Comparison of ENCODE assay signal across 10 mouse cellular contexts in genomic region chr7:27491856-27492255, GRCm38 (mm10). TPM values are rescaled to one million over a fixed set of nuclear protein-coding genes. Genes with fewer than 3 reads are reported as not detected.
DNase-seq lines count a peak whose midpoint lies in the region; ATAC-seq and TF ChIP-seq lines count a peak whose summit lies in the region.
"Had no signal": no experiment of that assay in that cellular context is flagged by ENCODE, and none has a peak within 500 bp of the region (broad histone marks: within the 10 kb centered on the region; RNA-seq: fewer than 3 reads in every experiment).

No protein-coding gene starts in this region.

- no peak overlapping the region for H3K27ac ChIP-seq in cerebellum, adult 2 months (ENCODE audit: insufficient read depth, low read length)
- 0 out of 2 replicates have a peak overlapping the region, but pooled peaks have one; percentile 89 for H3K27ac ChIP-seq in MEL (ENCODE audit: control insufficient read depth, low read depth, low read length)
- H3K27ac ChIP-seq in lung, embryonic 16.5 days (ENCODE audit: low read length): peak overlapping the region; percentile 92
- no peak overlapping the region for H3K27ac ChIP-seq in forebrain, postnatal 0 days (ENCODE audit: low read depth, low read length)
- H3K27ac ChIP-seq: neural tube, embryonic 12.5 days had no signal

- DNase-seq in cerebellum, adult 18-20 months: peak; percentile 8 to 22
- DNase-seq in cerebellum, adult 2 months: no peak
- no peak for DNase-seq in MEL (ENCODE audit: low read depth, low spot score)
- peak; percentile 38 for DNase-seq in kidney, adult 9 months
- DNase-seq in retina, postnatal 1 day: no peak
- no peak for DNase-seq in forebrain, postnatal 0 days
- DNase-seq in gastrocnemius, adult 18-20 months (ENCODE audit: low spot score): no peak
- DNase-seq: adrenal gland, adult 8-10 months had no signal

- no peak overlapping the region for H3K4me2 ChIP-seq in lung, embryonic 16.5 days (ENCODE audit: low read depth, low read length)
- H3K4me2 ChIP-seq in forebrain, postnatal 0 days (ENCODE audit: low read depth): no peak overlapping the region

- no peak for TF ChIP-seq CTCF in cerebellum, adult 2 months (IDR thresholded peaks at IDR 0.05; ENCODE audit: borderline replicate concordance, insufficient read depth, low read depth, low read length)
- no peak for TF ChIP-seq CTCF in MEL (IDR thresholded peaks at IDR 0.05 in 2 of 3, conservative IDR thresholded peaks at IDR 0.05 in 1 of 3; ENCODE audit: control insufficient read depth in 1 of 3, insufficient read depth in 1 of 3, low read depth in 2 of 3, low read length in 3 of 3, poor library complexity in 1 of 3, severe bottlenecking in 1 of 3)
- TF ChIP-seq CTCF in forebrain, postnatal 0 days (IDR thresholded peaks at IDR 0.05; ENCODE audit: low read depth): no peak

- peaks cover 26% of the 10 kb centered on the region for H3K4me1 ChIP-seq in cerebellum, adult 2 months (ENCODE audit: control insufficient read depth, insufficient read depth, low read length)
- peaks cover 10 to 22% of the 10 kb centered on the region in 2 experiments for H3K4me1 ChIP-seq in MEL (ENCODE audit: control insufficient read depth in 1 of 2, insufficient read depth in 2 of 2, low read length in 2 of 2)
- peaks cover 32% of the 10 kb centered on the region for H3K4me1 ChIP-seq in lung, embryonic 16.5 days (replicated peaks; ENCODE audit: control insufficient read depth, insufficient read depth, low read length)
- H3K4me1 ChIP-seq in forebrain, postnatal 0 days (ENCODE audit: insufficient read depth): no peaks in the 10 kb centered on the region

- no peak for TF ChIP-seq POLR2A in cerebellum, adult 2 months (IDR thresholded peaks at IDR 0.05; ENCODE audit: borderline replicate concordance, insufficient read depth, low read length)
- TF ChIP-seq POLR2A in MEL (IDR thresholded peaks at IDR 0.05; ENCODE audit: control insufficient read depth in 1 of 2, insufficient read depth in 1 of 2, low read depth in 1 of 2, low read length in 2 of 2, poor library complexity in 1 of 2): no peak

- no peak for TF ChIP-seq RAD21 in MEL (IDR thresholded peaks at IDR 0.05; ENCODE audit: low read depth, low read length)

- 68% methylated on average over 7 of the region's 7 CpGs for whole genome bisulfite sequencing in cerebellum, adult 2 months
- 48% methylated on average over 7 of the region's 7 CpGs for WGBS in lung, embryonic 16.5 days
- 75% methylated on average over 7 of the region's 7 CpGs for WGBS in forebrain, postnatal 0 days

- no peak for TF ChIP-seq EP300 in MEL (IDR thresholded peaks at IDR 0.05; ENCODE audit: low read depth in 1 of 2, low read length in 2 of 2)

- H3K4me3 ChIP-seq in cerebellum, adult 2 months (replicated peaks; ENCODE audit: insufficient read depth, low read depth, low read length): no peak overlapping the region
- H3K4me3 ChIP-seq in MEL (ENCODE audit: control insufficient read depth in 1 of 2, insufficient read depth in 1 of 2, low read depth in 2 of 2, low read length in 2 of 2): no peak overlapping the region
- H3K4me3 ChIP-seq in lung, embryonic 16.5 days (ENCODE audit: low read length): no peak overlapping the region
- no peak overlapping the region for H3K4me3 ChIP-seq in forebrain, postnatal 0 days (ENCODE audit: low read depth, low read length)
- H3K4me3 ChIP-seq: neural tube, embryonic 12.5 days had no signal

- H3K36me3 ChIP-seq in MEL (ENCODE audit: control insufficient read depth in 1 of 2, insufficient read depth in 2 of 2, low read length in 2 of 2): peaks cover 0 to 20% of the 10 kb centered on the region in 2 experiments; a peak in 2 of 4 replicates
- peaks cover 7% of the 10 kb centered on the region; the same call in 1 of the 2 replicates for H3K36me3 ChIP-seq in lung, embryonic 16.5 days (ENCODE audit: control insufficient read depth, insufficient read depth, low read length)
- H3K36me3 ChIP-seq in forebrain, postnatal 0 days (ENCODE audit: insufficient read depth): no peaks in the 10 kb centered on the region
- H3K36me3 ChIP-seq: neural tube, embryonic 12.5 days had no signal

- peaks cover 11% of the 10 kb centered on the region for H3K79me2 ChIP-seq in MEL (ENCODE audit: control insufficient read depth, insufficient read depth, low read length, poor library complexity)

- ATAC-seq in lung, embryonic 16.5 days (ENCODE audit: low read depth): no peak
- no peak for ATAC-seq in forebrain, postnatal 0 days

- H3K27me3 ChIP-seq in cerebellum, adult 2 months (ENCODE audit: control insufficient read depth, insufficient read depth, low read length): no peaks in the 10 kb centered on the region
- no peaks in the 10 kb centered on the region for H3K27me3 ChIP-seq in MEL (ENCODE audit: control insufficient read depth in 1 of 2, insufficient read depth in 2 of 2, low read length in 2 of 2)
- no peaks in the 10 kb centered on the region for H3K27me3 ChIP-seq in lung, embryonic 16.5 days (ENCODE audit: control insufficient read depth, insufficient read depth, low read depth, low read length)
- H3K27me3 ChIP-seq in forebrain, postnatal 0 days (ENCODE audit: insufficient read depth, low read length): no peaks in the 10 kb centered on the region
- H3K27me3 ChIP-seq: neural tube, embryonic 12.5 days had no signal

- H3K9me3 ChIP-seq in MEL (replicated peaks; ENCODE audit: insufficient read depth, low read length): no peaks in the 10 kb centered on the region
- no peaks in the 10 kb centered on the region for H3K9me3 ChIP-seq in lung, embryonic 16.5 days (ENCODE audit: control insufficient read depth, low read length)
- no peaks in the 10 kb centered on the region for H3K9me3 ChIP-seq in forebrain, postnatal 0 days (ENCODE audit: low read length)
- H3K9me3 ChIP-seq: neural tube, embryonic 12.5 days had no signal

- H3K9ac ChIP-seq in MEL (ENCODE audit: control insufficient read depth, low read depth, low read length, poor library complexity, severe bottlenecking): peak overlapping the region; percentile 88
- H3K9ac ChIP-seq in lung, embryonic 16.5 days (ENCODE audit: low read length): peak overlapping the region; percentile 42
- no peak overlapping the region for H3K9ac ChIP-seq in forebrain, postnatal 0 days
- H3K9ac ChIP-seq: neural tube, embryonic 12.5 days had no signal

TF ChIP-seq in MEL, 35 proteins besides CTCF, POLR2A, EP300 and RAD21 (continues in another document):
- TF ChIP-seq NELFE (IDR thresholded peaks at IDR 0.05; ENCODE audit: low read depth, low read length) (no peak), MAFK (IDR thresholded peaks at IDR 0.05; ENCODE audit: borderline replicate concordance, low read depth, low read length) (no peak), ZNF384 (IDR thresholded peaks at IDR 0.05; ENCODE audit: low read depth, low read length) (no peak), MEF2A (IDR thresholded peaks at IDR 0.05; ENCODE audit: extremely low read depth, insufficient replicate concordance, low read depth, low read length, poor library complexity, severe bottlenecking) (no peak)

RNA-seq across cellular contexts. Expression of gene Sertad1, which starts 5.1 kb away (rescaled TPM):
- 17.4 and 17.9 TPM in 2 replicates for polyA plus RNA-seq in cerebellum, adult 2 months (2012; rRNA removed)
- total RNA-seq in MEL (2012; rRNA removed): 9.9 and 12.4 TPM in 2 replicates
- polyA plus RNA-seq in MEL (2012; ENCODE audit: insufficient read depth in 1 of 2, insufficient read length in 2 of 2, low read depth in 1 of 2, low replicate concordance in 2 of 2, missing spikeins in 1 of 2): 10 to 100 TPM in 1 of 2 experiments, not detected in 1; 10.6 TPM
- 55.6 and 57.3 TPM in 2 replicates for polyA plus RNA-seq in lung, embryonic 16.5 days (2015; fragmentation: Nextera tagmentation; extraction: Ambion mirVana)
- 5.2 and 6.3 TPM in 2 replicates for total RNA-seq in forebrain, postnatal 0 days (2014; rRNA removed)
- 6.3 and 7.4 TPM in 2 replicates for polyA plus RNA-seq in forebrain, postnatal 0 days (2015; fragmentation: Nextera tagmentation; extraction: Ambion mirVana)
- 1 to 10 TPM; 6.9 to 8.4 TPM for total RNA-seq in gastrocnemius, adult 18-20 months (2021)

RNA-seq across cellular contexts. Expression of gene Prx, which starts 7.3 kb away (rescaled TPM):
- 0.34 and 0.43 TPM in 2 replicates for polyA plus RNA-seq in cerebellum, adult 2 months (2012; rRNA removed)
- total RNA-seq in MEL (2012; rRNA removed): 0.39 TPM in 2 replicates
- polyA plus RNA-seq in MEL (2012; ENCODE audit: insufficient read depth in 1 of 2, insufficient read length in 2 of 2, low read depth in 1 of 2, low replicate concordance in 2 of 2, missing spikeins in 1 of 2): 1 to 10 TPM in 1 of 2 experiments, not detected in 1; 1.4 TPM
- polyA plus RNA-seq in lung, embryonic 16.5 days (2015; fragmentation: Nextera tagmentation; extraction: Ambion mirVana): 13.0 and 13.6 TPM in 2 replicates
- total RNA-seq in forebrain, postnatal 0 days (2014; rRNA removed): 1.9 and 2.4 TPM in 2 replicates
- polyA plus RNA-seq in forebrain, postnatal 0 days (2015; fragmentation: Nextera tagmentation; extraction: Ambion mirVana): 1.1 and 1.4 TPM in 2 replicates
- total RNA-seq in gastrocnemius, adult 18-20 months (2021): 1 to 10 TPM; 5.2 to 6.6 TPM

RNA-seq across cellular contexts. Expression of gene Sertad3, which starts 18.3 kb away (rescaled TPM):
- 8.1 and 8.9 TPM in 2 replicates for polyA plus RNA-seq in cerebellum, adult 2 months (2012; rRNA removed)
- total RNA-seq in MEL (2012; rRNA removed): 2.0 and 2.4 TPM in 2 replicates
- 1 to 10 TPM in 1 of 2 experiments, not detected in 1; 6.7 TPM for polyA plus RNA-seq in MEL (2012; ENCODE audit: insufficient read depth in 1 of 2, insufficient read length in 2 of 2, low read depth in 1 of 2, low replicate concordance in 2 of 2, missing spikeins in 1 of 2)
- 28.4 and 30.7 TPM in 2 replicates for polyA plus RNA-seq in lung, embryonic 16.5 days (2015; fragmentation: Nextera tagmentation; extraction: Ambion mirVana)
- total RNA-seq in forebrain, postnatal 0 days (2014; rRNA removed): 1.8 and 5.5 TPM in 2 replicates
- 4.3 and 4.9 TPM in 2 replicates for polyA plus RNA-seq in forebrain, postnatal 0 days (2015; fragmentation: Nextera tagmentation; extraction: Ambion mirVana)
- total RNA-seq in gastrocnemius, adult 18-20 months (2021): 1 to 10 TPM; 3.0 to 4.0 TPM

RNA-seq across cellular contexts. Expression of gene Hipk4, which starts 31.2 kb away (rescaled TPM):
- polyA plus RNA-seq in cerebellum, adult 2 months (2012; rRNA removed): 0.20 and 0.21 TPM in 2 replicates
- not detected in 2 replicates for total RNA-seq in MEL (2012; rRNA removed)
- under 1 TPM in 1 of 2 experiments, not detected in 1; 0.26 TPM for polyA plus RNA-seq in MEL (2012; ENCODE audit: insufficient read depth in 1 of 2, insufficient read length in 2 of 2, low read depth in 1 of 2, low replicate concordance in 2 of 2, missing spikeins in 1 of 2)
- 0.72 and 1.1 TPM in 2 replicates for polyA plus RNA-seq in lung, embryonic 16.5 days (2015; fragmentation: Nextera tagmentation; extraction: Ambion mirVana)
- total RNA-seq in forebrain, postnatal 0 days (2014; rRNA removed): 0.38 and 0.95 TPM in 2 replicates
- 0.27 and 0.49 TPM in 2 replicates for polyA plus RNA-seq in forebrain, postnatal 0 days (2015; fragmentation: Nextera tagmentation; extraction: Ambion mirVana)
- not detected for total RNA-seq in gastrocnemius, adult 18-20 months (2021)

RNA-seq across cellular contexts. Expression of gene Blvrb, which starts 44.1 kb away (rescaled TPM):
- 24.2 and 25.2 TPM in 2 replicates for polyA plus RNA-seq in cerebellum, adult 2 months (2012; rRNA removed)
- 183 and 245 TPM in 2 replicates for total RNA-seq in MEL (2012; rRNA removed)
- 100 to 1,000 TPM in 1 of 2 experiments, not detected in 1; 210 TPM for polyA plus RNA-seq in MEL (2012; ENCODE audit: insufficient read depth in 1 of 2, insufficient read length in 2 of 2, low read depth in 1 of 2, low replicate concordance in 2 of 2, missing spikeins in 1 of 2)
- polyA plus RNA-seq in lung, embryonic 16.5 days (2015; fragmentation: Nextera tagmentation; extraction: Ambion mirVana): 58.3 and 75.9 TPM in 2 replicates
- 11.6 and 14.3 TPM in 2 replicates for total RNA-seq in forebrain, postnatal 0 days (2014; rRNA removed)
- polyA plus RNA-seq in forebrain, postnatal 0 days (2015; fragmentation: Nextera tagmentation; extraction: Ambion mirVana): 16.3 and 18.9 TPM in 2 replicates
- total RNA-seq in gastrocnemius, adult 18-20 months (2021): 10 to 100 TPM; 12.5 to 12.7 TPM

Comparison
In these comparisons a context has a peak if more than half of its experiments do, and no peak if none do; other contexts are left out.
1. DNase-seq: peak in cerebellum, adult 18-20 months (2 of 2) and kidney, adult 9 months (single experiment); none in cerebellum, adult 2 months (0 of 2), MEL (single experiment), retina, postnatal 1 day (single experiment), forebrain, postnatal 0 days (single experiment) and gastrocnemius, adult 18-20 months (single experiment).
2. H3K27ac ChIP-seq: peak in MEL (single experiment) and lung, embryonic 16.5 days (single experiment); none in cerebellum, adult 2 months (single experiment) and forebrain, postnatal 0 days (single experiment).